Mouse (Mus musculus): ENCODE data around the gene Fndc3b.

Fndc3b gene

GRCm38 (mm10) chr3:27709096-27709905 lies 1.8 kb downstream of the Fndc3b start:
- DNase-seq (ENCODE audit: low spot score in 2 of 2), result no peak

GRCm38 (mm10) chr3:27708581-27708980 lies 2.5 kb downstream of the Fndc3b start:
- DNase-seq (ENCODE audit: low spot score in 2 of 2), result no peak

GRCm38 (mm10) chr3:27705761-27706160 lies 5.3 kb downstream of the Fndc3b start:
- DNase-seq (ENCODE audit: low spot score in 2 of 2), result no peak

DNA sequence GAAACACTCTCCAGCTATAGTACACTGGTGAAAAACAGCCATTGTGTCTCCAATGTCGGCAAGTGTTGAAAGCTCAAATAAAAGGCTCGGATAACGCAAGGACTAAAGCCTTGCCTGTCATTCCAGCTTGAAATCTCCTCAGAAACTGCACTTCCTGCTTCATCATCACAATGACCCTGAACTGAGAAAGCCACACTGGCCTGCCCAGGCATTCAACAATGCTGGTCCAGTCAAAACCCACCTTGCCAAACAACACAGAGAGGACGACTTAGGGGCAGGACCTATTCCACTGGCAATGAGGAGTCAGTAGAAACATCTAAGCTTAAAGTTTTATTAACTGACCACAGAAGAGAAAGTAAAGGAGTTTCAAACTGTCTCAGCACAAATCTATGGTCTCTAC lies 6.1 kb downstream of the Fndc3b start:
- DNase-seq (ENCODE audit: low spot score in 2 of 2), result no peak

GRCm38 (mm10) chr3:27704641-27705040 lies 6.5 kb downstream of the Fndc3b start:
- no peak for DNase-seq (ENCODE audit: low spot score in 2 of 2)

DNA sequence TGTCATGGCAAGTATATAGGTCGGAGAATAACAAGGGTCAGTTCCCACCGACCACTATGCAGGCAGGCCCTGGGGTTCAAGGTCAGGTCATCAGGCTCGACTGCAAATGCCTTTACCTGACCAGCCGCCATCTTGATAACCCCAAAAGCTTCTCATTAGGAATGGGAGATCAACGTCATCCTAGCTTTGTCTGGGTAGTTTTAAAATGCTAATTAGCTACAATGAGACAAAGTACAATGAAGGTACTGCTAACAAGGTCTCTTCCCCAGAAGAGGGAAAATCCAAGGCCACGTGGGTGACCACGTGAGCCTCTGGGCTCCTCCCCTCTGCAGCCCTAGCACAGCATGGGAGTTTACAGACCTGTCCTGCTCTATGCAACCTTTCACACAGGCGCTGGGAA lies 7.6 kb downstream of the Fndc3b start:
- DNase-seq (ENCODE audit: low spot score in 2 of 2), result no peak

GRCm38 (mm10) chr3:27703081-27703480 lies 8.0 kb downstream of the Fndc3b start:
- no peak for DNase-seq (ENCODE audit: low spot score in 2 of 2)

GRCm38 (mm10) chr3:27698671-27699070 lies 12.4 kb downstream of the Fndc3b start:
- DNase-seq (ENCODE audit: low spot score in 2 of 2), result no peak

- DNase-seq (ENCODE audit: low spot score in 2 of 2), result no peak
Observed at GRCm38 (mm10) chr3:27696449-27696797, 14.7 kb downstream of the Fndc3b start.

- peak in 1 of 2 experiments; percentile 34 for DNase-seq (ENCODE audit: low spot score in 2 of 2)
Observed at GRCm38 (mm10) chr3:27695612-27696448, 15.3 kb downstream of the Fndc3b start.

- no peak for DNase-seq (ENCODE audit: low spot score in 2 of 2)
Observed at GRCm38 (mm10) chr3:27694586-27694985, 16.5 kb downstream of the Fndc3b start.

GRCm38 (mm10) chr3:27694111-27694510 lies 17.0 kb downstream of the Fndc3b start:
- DNase-seq (ENCODE audit: low spot score in 2 of 2), result no peak

DNA sequence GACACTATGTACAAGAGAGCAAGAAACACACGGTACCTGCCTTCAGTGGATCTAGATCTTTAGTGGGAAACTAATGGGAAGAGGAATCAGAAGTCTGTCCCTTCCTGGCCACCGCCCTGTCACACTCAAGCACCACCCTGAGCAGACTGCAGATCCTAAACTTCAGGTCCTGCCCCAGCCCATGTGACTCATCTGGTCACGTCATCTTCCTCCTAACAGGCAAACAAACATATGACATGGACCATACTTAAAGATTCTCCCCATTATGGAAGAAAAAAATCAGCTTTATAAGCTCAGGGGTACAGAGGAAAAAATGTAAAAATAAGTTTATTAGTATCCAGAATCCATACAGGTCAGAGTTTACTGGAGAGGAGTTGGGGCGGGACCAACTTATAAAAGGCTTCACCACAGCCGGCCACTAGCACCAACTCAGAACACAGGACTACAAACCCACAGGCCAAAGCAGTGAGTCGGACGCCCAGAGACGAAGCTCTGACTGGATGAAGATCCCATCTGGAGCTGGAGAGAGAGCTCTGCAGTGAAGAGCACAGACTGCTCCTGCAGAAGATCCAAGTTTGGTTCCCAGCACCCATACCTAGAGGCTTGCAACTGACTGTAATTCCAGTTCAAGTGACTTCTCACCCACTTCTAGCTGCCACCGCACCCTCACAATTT lies 19.5 kb downstream of the Fndc3b start:
- DNase-seq (ENCODE audit: low spot score in 2 of 2), result no peak

GRCm38 (mm10) chr3:27690030-27690429 lies 21.1 kb downstream of the Fndc3b start:
- peak; percentile 61 to 73 for DNase-seq (ENCODE audit: low spot score in 2 of 2)

- DNase-seq (ENCODE audit: low spot score in 2 of 2), result peak in 1 of 2 experiments; percentile 56
Observed at GRCm38 (mm10) chr3:27689149-27689865, 21.8 kb downstream of the Fndc3b start.

- DNase-seq (ENCODE audit: low spot score in 2 of 2), result no peak
Observed at GRCm38 (mm10) chr3:27686732-27687491, 24.2 kb downstream of the Fndc3b start.

GRCm38 (mm10) chr3:27685650-27686208 lies 25.4 kb downstream of the Fndc3b start:
- DNase-seq (ENCODE audit: low spot score in 2 of 2), result no peak

GRCm38 (mm10) chr3:27685134-27685533 lies 26.0 kb downstream of the Fndc3b start:
- no peak for DNase-seq (ENCODE audit: low spot score in 2 of 2)

- DNase-seq (ENCODE audit: low spot score in 2 of 2), result no peak
Observed at GRCm38 (mm10) chr3:27683374-27683773, 27.7 kb downstream of the Fndc3b start.

GRCm38 (mm10) chr3:27677574-27677973 lies 33.5 kb downstream of the Fndc3b start:
- no peak for DNase-seq (ENCODE audit: low spot score in 2 of 2)

DNA sequence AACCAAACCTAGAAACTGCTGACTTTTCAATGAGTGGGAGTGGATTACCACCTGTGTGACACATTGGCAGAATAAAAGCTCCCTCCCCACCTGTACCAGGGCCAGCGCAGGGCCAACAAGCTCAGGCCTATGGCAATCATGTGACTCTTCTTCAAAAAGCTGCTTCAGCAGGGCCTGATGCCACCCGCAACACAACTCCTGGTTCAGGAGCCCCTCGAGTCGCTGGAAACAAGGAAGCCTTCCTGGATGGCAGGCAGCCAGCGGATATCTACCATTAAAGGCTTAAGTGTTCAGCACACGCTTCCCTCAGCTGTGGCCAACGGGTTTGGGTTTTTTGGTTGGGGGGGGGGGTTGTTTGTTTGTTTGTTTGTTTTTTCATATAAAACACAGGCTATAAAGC lies 37.4 kb downstream of the Fndc3b start:
- no peak for DNase-seq (ENCODE audit: low spot score in 2 of 2)
